Mouse (Mus musculus) neutrophil, adult 5-6 weeks (primary cell): ENCODE measurements around the gene Pla2g7. TPM values are rescaled to one million over a fixed set of nuclear protein-coding genes. Genes with fewer than 3 reads are reported as not detected.

Experiments
- ATAC-seq: fragments of 151-379, 151-347 bp; 2 replicates; pipeline ENCODE4 v1.8.0; 2017; ENCODE audit warnings: mild to moderate bottlenecking, moderate TSS enrichment; ENCODE audit not compliant: insufficient number of reproducible peaks, poor library complexity, low FRiP score, severe bottlenecking; ENCODE audit errors: extremely low read depth
- total RNA-seq: library from RNA; stranded (forward); fragments of 200-1000 nt; gene quantifications from 2 replicates; pipeline ENCODE4 v1.2.3, GENCODE M21; 2017

Gene Pla2g7
- total RNA-seq, 1 experiment from 2014 or later: 695 TPM

DNA sequence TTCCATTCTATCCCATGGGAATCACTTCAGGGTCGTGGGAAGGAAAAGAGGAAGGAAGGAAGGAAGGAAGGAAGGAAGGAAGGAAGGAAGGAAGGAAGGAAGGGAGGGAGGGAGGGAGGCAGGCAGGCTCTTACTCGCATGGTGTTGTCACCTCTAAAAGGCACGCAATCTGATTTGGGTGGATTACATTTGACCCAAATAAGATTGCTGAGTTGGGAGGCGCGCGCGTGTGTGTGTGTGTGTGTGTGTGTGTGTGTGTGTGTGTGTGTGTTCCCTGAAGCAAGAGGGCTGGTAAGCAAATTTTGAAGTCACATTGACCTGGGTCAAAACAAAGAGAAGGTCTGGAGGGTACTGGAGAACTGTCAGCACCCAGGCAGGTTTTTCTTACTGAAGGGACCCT lies 1.4 kb downstream of the Pla2g7 start:
- no peak for ATAC-seq

DNA sequence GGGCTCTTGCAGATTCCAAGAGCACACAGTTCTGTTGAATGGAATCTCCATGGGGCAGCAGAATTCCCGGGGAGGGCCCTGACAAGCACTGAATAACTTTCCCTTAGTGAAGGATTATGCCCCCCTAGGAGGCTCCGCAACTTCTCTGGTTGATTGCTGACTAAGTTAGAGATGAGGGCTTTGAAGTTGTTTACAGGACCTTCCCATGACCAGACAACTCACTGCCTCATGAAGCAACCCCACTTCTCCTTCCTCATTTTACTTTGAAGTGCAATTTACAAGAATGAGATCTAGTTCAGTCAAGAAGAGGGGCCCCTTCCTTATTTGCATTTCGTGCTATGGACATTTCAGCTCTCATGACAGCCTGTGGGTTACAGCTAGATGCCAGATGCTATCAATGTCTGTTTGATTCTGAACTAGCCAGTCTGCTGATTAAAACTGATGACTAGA lies 5.8 kb downstream of the Pla2g7 start:
- peak; percentile 80 for ATAC-seq

DNA sequence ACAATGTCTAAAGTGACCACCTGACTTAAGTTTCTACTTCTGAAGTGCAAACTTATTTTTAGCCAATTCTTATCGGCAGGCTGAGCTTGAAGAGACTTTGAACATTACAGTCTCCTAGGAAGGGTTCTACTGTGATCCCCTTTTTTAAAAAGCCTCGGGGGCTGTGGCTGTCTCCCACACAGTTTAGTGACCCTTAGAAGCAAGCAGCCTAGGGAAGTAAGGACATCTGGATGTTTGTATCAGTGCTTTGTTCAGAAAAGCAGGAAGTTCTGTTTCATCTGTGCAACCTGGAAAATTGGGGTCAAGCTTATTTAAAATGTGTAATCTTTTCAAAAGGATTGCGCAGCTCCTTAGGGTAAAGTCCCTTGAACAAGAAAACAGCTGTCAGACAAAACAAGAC lies 12.6 kb downstream of the Pla2g7 start:
- ATAC-seq: no peak

GRCm38 (mm10) chr17:43581012-43581467 lies 13.1 kb downstream of the Pla2g7 start:
- no peak for ATAC-seq

DNA sequence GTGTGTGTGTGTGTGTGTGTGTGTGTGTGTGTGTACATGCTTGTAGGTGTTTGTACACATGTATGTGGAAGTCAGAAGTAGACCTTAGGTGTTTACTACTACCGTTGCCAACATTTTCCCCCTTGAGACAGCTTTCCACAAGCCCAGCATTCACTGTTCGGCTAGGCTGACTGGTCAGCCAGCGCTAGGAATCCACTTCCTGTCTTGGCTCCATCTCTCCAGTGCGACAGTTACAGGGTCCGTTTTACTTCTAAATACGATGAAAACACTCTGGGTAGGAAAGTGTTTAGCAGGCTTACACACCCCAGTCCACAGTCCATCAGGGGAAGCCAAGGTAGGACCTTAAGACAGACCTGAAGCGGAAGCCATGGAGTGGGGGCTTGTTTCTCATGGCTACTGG lies 16.9 kb downstream of the Pla2g7 start:
- no peak for ATAC-seq

- ATAC-seq: no peak
Observed at GRCm38 (mm10) chr17:43587278-43587677, 19.4 kb downstream of the Pla2g7 start.

GRCm38 (mm10) chr17:43589750-43590149 lies 21.9 kb downstream of the Pla2g7 start:
- ATAC-seq: peak; percentile 65; the same call in 1 of the 2 replicates

DNA sequence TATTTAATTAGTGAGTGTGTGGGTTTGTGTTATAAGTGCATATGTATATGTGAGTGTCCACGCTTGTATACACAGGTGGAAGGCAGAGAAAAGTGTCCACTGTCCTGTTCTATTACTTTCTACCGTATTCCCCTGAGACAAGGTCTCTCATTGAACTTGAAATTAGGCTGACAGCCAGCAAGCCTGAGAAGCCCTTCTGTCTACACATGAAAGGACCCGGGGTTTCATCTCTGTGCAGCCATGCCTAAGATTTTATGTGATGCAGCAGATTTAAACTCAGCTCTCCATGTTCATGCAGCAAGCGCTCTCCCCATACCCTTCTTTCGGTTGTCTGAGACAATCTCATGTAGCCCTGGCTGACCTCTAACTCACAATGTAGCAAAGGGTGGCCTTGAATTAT lies 22.6 kb downstream of the Pla2g7 start:
- no peak for ATAC-seq

- ATAC-seq: no peak
Observed at GRCm38 (mm10) chr17:43592296-43593291, 24.7 kb downstream of the Pla2g7 start.

GRCm38 (mm10) chr17:43597742-43598141 lies 29.8 kb downstream of the Pla2g7 start:
- ATAC-seq: no peak

- ATAC-seq: no peak
Observed at GRCm38 (mm10) chr17:43598706-43599105, 30.8 kb downstream of the Pla2g7 start.

DNA sequence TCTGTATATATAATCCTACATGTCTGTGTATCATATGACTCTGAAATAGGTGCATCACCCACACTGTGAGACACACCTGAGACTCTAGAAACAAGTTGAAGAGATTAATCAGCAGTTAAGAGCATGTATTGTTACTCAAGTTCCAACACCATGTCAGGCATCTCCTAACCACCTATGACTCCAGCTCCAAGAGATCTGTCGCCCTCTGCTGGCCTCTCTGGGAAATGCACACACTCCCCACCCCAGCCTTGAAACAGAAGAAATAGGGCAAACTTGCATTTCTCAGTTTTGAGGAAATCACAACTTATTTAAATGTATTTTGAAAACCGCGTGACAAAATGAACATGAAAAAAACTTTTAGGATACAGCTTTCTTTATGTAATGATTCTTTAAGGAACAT lies 38.8 kb downstream of the Pla2g7 start:
- ATAC-seq: peak; percentile 73; the same call in 1 of the 2 replicates

GRCm38 (mm10) chr17:43611586-43611985 lies 43.7 kb downstream of the Pla2g7 start:
- ATAC-seq: 0 out of 2 replicates have a peak, but pooled peaks have one; percentile 38

- no peak for ATAC-seq
Observed at GRCm38 (mm10) chr17:43612221-43612620, 44.3 kb downstream of the Pla2g7 start.

DNA sequence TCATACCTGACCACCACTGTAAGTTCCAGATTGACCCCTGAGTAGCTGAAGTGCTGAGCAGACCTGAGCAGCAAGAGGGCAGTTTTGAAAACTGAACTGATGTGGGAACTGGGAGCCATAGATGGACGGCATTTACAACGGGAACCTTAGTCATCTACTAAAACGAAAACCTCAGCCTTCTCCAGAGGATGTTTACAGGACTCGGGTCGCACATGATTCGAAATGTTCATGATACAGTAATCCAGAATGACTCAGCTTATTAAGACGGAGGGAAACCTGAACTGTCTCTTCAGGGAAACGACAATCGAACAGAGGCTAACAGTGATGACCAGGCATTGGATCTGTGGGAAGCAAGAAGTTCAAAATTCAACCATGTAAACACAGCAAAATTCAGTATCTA lies 51.3 kb downstream of the Pla2g7 start:
- no peak for ATAC-seq

DNA sequence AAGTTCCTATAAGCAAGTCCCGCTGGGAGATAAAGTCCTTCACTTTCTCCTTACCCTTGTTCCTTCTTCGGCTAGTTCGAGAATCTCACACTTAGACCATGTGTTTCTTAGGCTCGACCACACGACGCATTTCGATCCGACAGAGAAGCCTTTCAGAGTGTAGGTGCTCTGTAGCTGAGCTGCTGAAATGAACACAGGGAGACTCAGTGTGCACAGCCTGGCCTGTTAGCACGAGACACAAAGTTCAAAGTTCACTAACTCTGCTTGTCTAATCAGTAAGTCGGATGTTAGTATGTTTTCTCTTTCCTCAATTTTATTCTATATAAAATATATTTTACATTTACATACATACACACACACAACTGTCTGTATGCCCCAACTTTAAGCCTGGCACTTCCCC lies 54.2 kb downstream of the Pla2g7 start:
- no peak for ATAC-seq

DNA sequence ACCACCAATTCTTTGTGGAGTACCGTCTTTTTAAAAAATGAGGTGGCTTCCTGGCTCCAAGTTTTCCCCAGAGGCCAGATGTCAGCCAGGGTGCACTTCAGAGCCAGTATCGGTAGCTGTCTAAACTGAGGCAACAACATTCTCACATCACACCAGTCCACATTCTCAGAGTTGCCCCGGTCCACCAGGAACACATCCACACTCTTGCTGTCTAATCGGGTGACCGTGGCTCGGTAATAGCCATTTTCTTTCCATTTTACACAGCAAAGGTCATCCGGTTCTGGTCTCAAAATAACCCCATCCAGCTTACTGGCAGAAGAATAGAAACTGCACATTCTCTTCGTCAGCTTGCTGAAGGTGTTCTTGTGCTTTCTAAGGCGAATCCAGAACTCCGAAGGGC lies 60.3 kb downstream of the Pla2g7 start:
- no peak for ATAC-seq

- ATAC-seq: no peak
Observed at GRCm38 (mm10) chr17:43629026-43629495, 61.2 kb downstream of the Pla2g7 start.

DNA sequence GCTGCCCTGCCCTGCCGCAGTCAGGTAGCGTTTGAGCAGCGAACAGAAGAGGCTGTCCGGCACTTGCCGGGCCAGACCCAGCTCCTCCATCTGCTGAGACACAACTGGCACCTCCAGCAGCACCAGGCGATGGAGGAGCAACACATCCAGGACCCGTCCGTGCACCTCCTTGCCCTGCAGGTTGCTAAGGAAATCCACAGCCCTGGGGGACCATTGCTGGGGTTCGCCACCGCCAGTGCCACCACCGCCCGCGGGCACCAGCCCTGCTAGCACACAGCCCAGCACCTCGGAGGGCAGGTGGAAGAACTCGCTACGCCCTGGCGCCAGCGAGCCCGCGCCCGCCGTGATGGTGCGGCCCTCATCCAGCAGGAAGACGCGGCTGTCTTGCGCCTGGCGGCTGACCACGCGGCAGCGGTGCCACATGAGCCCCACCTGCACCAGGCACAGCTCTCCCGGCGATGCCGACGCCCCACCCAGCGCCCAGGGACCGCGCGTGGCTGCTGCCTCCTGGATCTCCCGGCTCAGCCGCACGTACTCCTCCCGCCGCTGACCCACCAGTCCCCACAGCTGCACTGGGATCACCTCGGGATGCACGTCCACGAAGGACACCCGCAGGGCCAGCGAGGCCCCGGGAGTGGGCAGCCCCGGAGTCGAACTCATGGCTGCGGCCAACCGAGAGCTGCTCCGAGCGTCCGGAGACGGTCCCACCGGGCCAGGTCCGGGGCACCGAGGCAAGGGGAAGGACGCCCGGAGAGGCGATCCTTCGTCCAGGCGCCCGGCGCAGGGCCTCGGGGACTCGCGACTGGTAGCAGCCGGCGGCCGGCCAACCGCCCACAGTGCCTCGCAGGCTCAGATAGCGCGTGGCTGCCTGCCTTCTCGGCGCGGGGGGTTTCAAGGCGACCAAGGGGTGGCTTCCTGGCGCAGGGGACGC lies 61.9 kb downstream of the Pla2g7 start, which contains the start of gene Tdrd6:
Tdrd6 (minus strand) TSS at position 804 of the 931 bp plus-strand sequence.
- ATAC-seq: no peak
